22 mouse cellular contexts compared by ENCODE assay signal in genomic region chr11:68070086-68070485, GRCm38 (mm10).
DNase-seq lines count a peak whose midpoint lies in the region; ATAC-seq and TF ChIP-seq lines count a peak whose summit lies in the region.
"Had no signal": no experiment of that assay in that cellular context is flagged by ENCODE, and none has a peak within 500 bp of the region (broad histone marks: within the 10 kb centered on the region; RNA-seq: fewer than 3 reads in every experiment).

No protein-coding gene starts in this region.

- DNase-seq in midbrain, embryonic 11.5 days (ENCODE audit: low spot score, missing footprints) = peak; percentile 45
- DNase-seq in kidney, adult 9 months = no peak
- DNase-seq in spleen, postnatal 36 days (ENCODE audit: low spot score in 2 of 2) = no peak
- DNase-seq: adrenal gland, adult 2 months; adrenal gland, adult 8-10 months; adrenal gland, postnatal 10 days; adrenal gland, postnatal 14 days; adrenal gland, postnatal 25 days; adrenal gland, postnatal 36 days; B cell, adult 2 months; cerebellum, adult 11 months; cerebellum, adult 11-12 months; cerebellum, adult 18-20 months; cerebellum, adult 2 months had no signal

- no peaks in the 10 kb centered on the region for H3K9me3 ChIP-seq in midbrain, embryonic 11.5 days (ENCODE audit: control insufficient read depth, low read length)
- H3K9me3 ChIP-seq in midbrain, embryonic 16.5 days (replicated peaks; ENCODE audit: control insufficient read depth, low read length, poor library complexity, severe bottlenecking) = no peaks in the 10 kb centered on the region
- H3K9me3 ChIP-seq: G1E had no signal

- H3K79me2 ChIP-seq in C2C12 (ENCODE audit: control insufficient read depth, insufficient read depth) (no peaks in the 10 kb centered on the region), myocyte (ENCODE audit: control insufficient read depth, insufficient read depth) (no peaks in the 10 kb centered on the region)

- 66% methylated on average over 3 of the region's 3 CpGs for WGBS in midbrain, embryonic 11.5 days
- 59% methylated on average over 3 of the region's 3 CpGs for WGBS in midbrain, embryonic 16.5 days

- H3K79me3 ChIP-seq in C2C12 (ENCODE audit: low read depth) = no peaks in the 10 kb centered on the region

- ATAC-seq in midbrain, embryonic 11.5 days (ENCODE audit: low FRiP score) = no peak
- no peak for ATAC-seq in midbrain, embryonic 16.5 days
- ATAC-seq: activated CD4-positive, CD25-positive, alpha-beta regulatory T cell, adult 4 months; CD4-positive, CD25-positive, alpha-beta regulatory T cell, adult 4 months; Patski had no signal

- H3ac ChIP-seq in C2C12 (ENCODE audit: control insufficient read depth, insufficient read length, low read depth) (no peak overlapping the region), myocyte (ENCODE audit: control insufficient read depth, insufficient read length) (no peak overlapping the region)

- no peak overlapping the region for H3K4me3 ChIP-seq in midbrain, embryonic 11.5 days (ENCODE audit: low read depth, low read length)
- no peak overlapping the region for H3K4me3 ChIP-seq in midbrain, embryonic 16.5 days (ENCODE audit: low read depth, low read length)
- H3K4me3 ChIP-seq in C2C12 (ENCODE audit: insufficient read depth, poor library complexity, severe bottlenecking) (no peak overlapping the region), myocyte (no peak overlapping the region)

- H3K36me3 ChIP-seq in midbrain, embryonic 11.5 days (ENCODE audit: control insufficient read depth, insufficient read depth, low read length) = no peaks in the 10 kb centered on the region
- H3K36me3 ChIP-seq in midbrain, embryonic 16.5 days (ENCODE audit: control insufficient read depth, insufficient read depth, low read length) = no peaks in the 10 kb centered on the region
- no peaks in the 10 kb centered on the region for H3K36me3 ChIP-seq in C2C12 (ENCODE audit: control insufficient read depth, insufficient read depth)
- H3K36me3 ChIP-seq in myocyte (ENCODE audit: control insufficient read depth, insufficient read depth) = no peaks in the 10 kb centered on the region

- no peak overlapping the region for H3K4me2 ChIP-seq in midbrain, embryonic 11.5 days
- H3K4me2 ChIP-seq in midbrain, embryonic 16.5 days (ENCODE audit: low read length) = no peak overlapping the region
- H3K4me2 ChIP-seq in myocyte (ENCODE audit: low read depth) = no peak overlapping the region

- no peaks in the 10 kb centered on the region for H3K27me3 ChIP-seq in midbrain, embryonic 11.5 days (ENCODE audit: control insufficient read depth, insufficient read depth, low read length)
- no peaks in the 10 kb centered on the region for H3K27me3 ChIP-seq in midbrain, embryonic 16.5 days (ENCODE audit: control insufficient read depth, insufficient read depth, low read depth, low read length)
- H3K27me3 ChIP-seq in C2C12 (ENCODE audit: control insufficient read depth, insufficient read depth, insufficient read length) (no peaks in the 10 kb centered on the region), myocyte (ENCODE audit: control insufficient read depth, insufficient read depth, insufficient read length) (no peaks in the 10 kb centered on the region)
- H3K27me3 ChIP-seq: CH12.LX, Patski had no signal

- H3K27ac ChIP-seq in midbrain, embryonic 11.5 days (ENCODE audit: low read depth, low read length) = no peak overlapping the region
- no peak overlapping the region for H3K27ac ChIP-seq in midbrain, embryonic 16.5 days (ENCODE audit: low read length)

- TF ChIP-seq POLR2A in myocyte (IDR thresholded peaks at IDR 0.05; ENCODE audit: insufficient read length, low read depth) = no peak

- no peak for TF ChIP-seq CTCF in C2C12 (IDR thresholded peaks at IDR 0.05; ENCODE audit: control insufficient read depth, insufficient read depth, insufficient read length)

- H3K4me1 ChIP-seq in midbrain, embryonic 11.5 days (ENCODE audit: control insufficient read depth, insufficient read depth, low read length) = peaks cover 5% of the 10 kb centered on the region; the same call in 1 of the 2 replicates
- H3K4me1 ChIP-seq in midbrain, embryonic 16.5 days (ENCODE audit: control insufficient read depth, insufficient read depth, low read length) = 0 out of 2 replicates have a peak, but pooled peaks cover 4% of the 10 kb centered on the region

- H3K9ac ChIP-seq in midbrain, embryonic 11.5 days (ENCODE audit: low read length) = no peak overlapping the region
- no peak overlapping the region for H3K9ac ChIP-seq in midbrain, embryonic 16.5 days (ENCODE audit: low read depth, low read length)

TF ChIP-seq in C2C12, 6 proteins besides CTCF, POLR2A, EP300 and RAD21:
- TF ChIP-seq MYOD1 (IDR thresholded peaks at IDR 0.05; ENCODE audit: control insufficient read depth, insufficient read length, low read depth) (peak; percentile 76), MYOG (IDR thresholded peaks at IDR 0.05; ENCODE audit: control insufficient read depth, extremely low read depth, insufficient read length) (no peak)

TF ChIP-seq in myocyte, 11 proteins besides CTCF, POLR2A, EP300 and RAD21:
- TF ChIP-seq REST (IDR thresholded peaks at IDR 0.05; ENCODE audit: insufficient read depth, insufficient read length) = no peak
- TF ChIP-seq TCF3 (IDR thresholded peaks at IDR 0.05; ENCODE audit: insufficient read length, low read depth) = no peak
- peak; percentile 5 for TF ChIP-seq TCF12 (IDR thresholded peaks at IDR 0.05; ENCODE audit: insufficient read depth, poor library complexity, severe bottlenecking)
- TF ChIP-seq MYOG (IDR thresholded peaks at IDR 0.05; ENCODE audit: control insufficient read depth in 1 of 3, insufficient read depth in 1 of 3, insufficient read length in 2 of 3, low read depth in 2 of 3) = peak in 1 of 3 experiments; percentile 38
- TF ChIP-seq E2F4 (IDR thresholded peaks at IDR 0.05; ENCODE audit: insufficient read depth) = no peak
- no peak for TF ChIP-seq POLR2AphosphoS2 (IDR thresholded peaks at IDR 0.05; ENCODE audit: insufficient read length, low read depth)
- TF ChIP-seq MYOD1 (IDR thresholded peaks at IDR 0.05; ENCODE audit: control insufficient read depth in 1 of 3, insufficient read length in 2 of 3, low read depth in 2 of 3) = peak in 2 of 3 experiments; percentile 39 to 58
- no peak for TF ChIP-seq CEBPB (IDR thresholded peaks at IDR 0.05; ENCODE audit: insufficient read depth, poor library complexity, severe bottlenecking)
